Mouse (Mus musculus): ENCODE data around the gene Cmtm6.

- TF ChIP-seq FLI1 (IDR thresholded peaks at IDR 0.05; ENCODE audit: low read length) (no peak), GATA1 (IDR thresholded peaks at IDR 0.05; ENCODE audit: borderline replicate concordance, low read length) (no peak)
Measured at GRCm38 (mm10) chr9:114771565-114771964, 40.6 kb downstream of the Cmtm6 start.

Measured in megakaryocyte, embryonic 14.5 days (primary cell).